Mouse (Mus musculus) forebrain, postnatal 0 days (tissue): ENCODE results near the gene Ccdc3. TPM values are rescaled to one million over a fixed set of nuclear protein-coding genes. Genes with fewer than 3 reads are reported as not detected.
A peak's percentile ranks its signal among the peaks of the same experiment; 100 is the strongest.

Experiments used
- ATAC-seq: fragments of 200-750 bp; cut with Nextera tagmentation; 2 replicates; pipeline ENCODE4 v1.8.0; 2017; ENCODE audit warnings: mild to moderate bottlenecking, moderate library complexity
- DNase-seq: peaks from one replicate; pipeline ENCODE4 v3.0.0-alpha.2; 2015
- H3K27ac ChIP-seq: fragments of 300-500 bp; sonication (generic); 2 replicates; pipeline ENCODE4 v1.5.1; 2014; ENCODE audit warnings: low read depth, mild to moderate bottlenecking, antibody characterized with exemption, low read length, moderate library complexity, mixed read lengths
- H3K27me3 ChIP-seq: fragments of 300-500 bp; sonication (generic); 2 replicates; pipeline ENCODE4 v1.6.1; 2014; ENCODE audit warnings: mild to moderate bottlenecking, low read length, mixed read lengths; ENCODE audit not compliant: insufficient read depth
- H3K36me3 ChIP-seq: fragments of 300-500 bp; sonication (generic); 2 replicates; pipeline ENCODE4 v1.6.1; 2014; ENCODE audit warnings: mild to moderate bottlenecking, moderate library complexity; ENCODE audit not compliant: insufficient read depth
- H3K4me1 ChIP-seq: fragments of 300-500 bp; sonication (generic); 2 replicates; pipeline ENCODE4 v1.6.1; 2014; ENCODE audit warnings: antibody characterized with exemption; ENCODE audit not compliant: insufficient read depth
- H3K4me2 ChIP-seq: fragments of 300-500 bp; sonication (generic); 2 replicates; pipeline ENCODE4 v1.6.1; 2014; ENCODE audit warnings: low read depth, mild to moderate bottlenecking, moderate library complexity
- H3K4me3 ChIP-seq: fragments of 300-500 bp; sonication (generic); 2 replicates; pipeline ENCODE4 v1.5.1; 2014; ENCODE audit warnings: low read depth, low read length, mixed read lengths
- H3K9ac ChIP-seq: fragments of 300-500 bp; sonication (generic); 2 replicates; pipeline ENCODE4 v1.6.1; 2014; ENCODE audit warnings: mild to moderate bottlenecking
- H3K9me3 ChIP-seq: fragments of 300-500 bp; sonication (generic); 2 replicates; pipeline ENCODE4 v1.6.1; 2016; ENCODE audit warnings: low read length
- CTCF ChIP-seq: sonication (generic); IDR thresholded peaks from 2 replicates; pipeline ENCODE4 v1.5.1; 2016; ENCODE audit warnings: antibody characterized with exemption, control low read depth, low read depth
- WGBS: fragments of 180-500 bp; shearing (Covaris S2); extraction: QIAGEN DNeasy Blood & Tissue Kit; methylation state at CpG from one replicate; pipeline ENCODE4 v1.1.7; 2014; 5-methylcytosine and 5-hydroxymethylcytosine counted together
- polyA plus RNA-seq: library from polyadenylated mRNA; unstranded; fragments of >200 nt; fragmentation: Nextera tagmentation; extraction: Ambion mirVana; gene quantifications from 2 replicates; pipeline ENCODE4 v1.2.1, GENCODE M21; 2015
- total RNA-seq: library from RNA; depleted of rRNA; stranded (reverse); fragments of >200 nt; gene quantifications from 2 replicates; pipeline ENCODE4 v1.2.3, GENCODE M21; 2014

Ccdc3 gene
- total and polyA plus RNA-seq, 2 experiments from 2014 or later: 4.7 to 9.2 TPM

DNA sequence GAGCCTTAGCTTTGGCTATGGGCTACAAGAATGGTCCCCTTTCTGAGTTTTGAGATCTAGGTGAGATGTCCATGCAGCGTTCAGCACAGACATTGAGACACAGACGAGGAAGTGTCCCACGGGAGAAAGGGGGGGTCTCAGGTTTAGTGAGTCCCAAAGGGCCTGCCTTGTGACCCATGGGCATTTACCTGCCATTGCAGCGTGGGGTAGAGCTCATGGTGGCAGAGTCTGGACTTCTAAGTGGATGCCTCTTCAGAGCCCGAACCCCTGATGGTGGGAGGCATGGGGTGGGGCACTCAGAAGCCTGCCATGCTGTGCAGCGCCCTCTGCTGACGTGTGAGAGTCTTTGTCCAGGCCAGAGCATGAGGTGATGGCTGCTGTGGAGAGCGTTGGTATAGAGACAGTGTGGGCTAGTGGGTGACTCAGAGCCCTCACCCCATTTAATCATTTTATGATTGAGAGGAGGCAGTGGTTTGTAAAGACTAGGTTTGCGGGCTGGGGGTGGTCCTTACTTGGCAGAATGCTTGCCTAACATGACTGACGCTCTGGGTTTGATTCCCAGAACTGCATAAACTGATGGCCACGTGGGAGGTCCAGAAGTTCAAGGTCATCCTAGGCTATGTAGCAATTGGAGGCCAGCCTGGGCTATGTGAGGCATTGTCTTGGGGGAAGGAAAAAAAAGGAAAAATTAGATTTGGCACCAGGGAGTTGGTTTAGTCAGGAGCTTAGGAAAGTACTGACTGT lies 23.6 kb downstream of the Ccdc3 start:
- Histone ChIP-seq H3K9me3 (no peaks in the 10 kb centered on the region), H3K4me1 (no peaks in the 10 kb centered on the region), H3K27ac (no peak overlapping the region), H3K36me3 (no peaks in the 10 kb centered on the region), H3K4me2 (no peak overlapping the region), H3K9ac (no peak overlapping the region), H3K4me3 (no peak overlapping the region), H3K27me3 (no peaks in the 10 kb centered on the region)
- DNase-seq (no peak), ATAC-seq (no peak; the same call in 1 of the 2 replicates)
- 73% methylated on average over 11 of the region's 11 CpGs for WGBS
- peak; percentile 25; the same call in 1 of the 2 replicates for TF ChIP-seq CTCF

DNA sequence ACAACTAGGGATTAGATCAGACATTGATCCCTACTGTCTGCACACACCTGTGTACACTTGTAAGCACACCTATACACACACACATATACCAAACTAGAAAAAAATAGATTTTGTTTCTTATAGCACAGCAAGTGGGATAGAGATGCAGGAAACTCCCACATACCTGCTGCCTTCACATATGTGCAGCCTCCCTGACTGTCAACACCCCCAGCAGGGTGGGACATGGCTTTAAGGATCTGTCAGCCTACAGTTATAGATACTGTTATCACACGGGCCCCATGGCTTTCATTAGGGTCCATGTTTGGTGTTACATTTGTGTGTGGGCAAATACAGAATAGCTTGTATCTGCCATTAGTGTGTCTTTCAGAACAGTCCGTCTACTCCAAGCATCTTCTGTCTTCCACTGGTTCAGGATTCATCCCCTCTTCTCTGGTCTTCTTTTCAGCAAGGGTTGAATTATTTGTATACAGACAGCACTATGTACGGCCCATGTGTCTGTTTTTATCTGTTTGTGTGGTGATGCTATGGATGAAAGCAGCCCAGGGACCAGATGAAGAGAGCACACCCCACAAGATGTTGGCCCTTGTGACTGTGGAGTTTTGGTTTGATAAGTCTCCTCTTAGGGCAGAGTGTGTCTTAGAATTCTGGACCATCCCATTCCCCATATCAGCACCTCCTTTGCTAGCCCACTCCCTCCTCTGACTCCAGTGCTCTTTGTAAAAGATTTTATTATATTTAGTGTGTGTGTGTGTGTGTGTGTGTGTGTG lies 24.5 kb downstream of the Ccdc3 start:
- DNase-seq (no peak), ATAC-seq (no peak)
- H3K27me3 ChIP-seq: no peaks in the 10 kb centered on the region
- no peak for TF ChIP-seq CTCF
- no peak overlapping the region for H3K27ac ChIP-seq
- H3K36me3 ChIP-seq: no peaks in the 10 kb centered on the region
- H3K4me1 ChIP-seq: no peaks in the 10 kb centered on the region
- no peak overlapping the region for H3K4me2 ChIP-seq
- H3K4me3 ChIP-seq: no peak overlapping the region
- 85% methylated on average over 3 of the region's 3 CpGs for WGBS
- H3K9me3 ChIP-seq: no peaks in the 10 kb centered on the region
- no peak overlapping the region for H3K9ac ChIP-seq

DNA sequence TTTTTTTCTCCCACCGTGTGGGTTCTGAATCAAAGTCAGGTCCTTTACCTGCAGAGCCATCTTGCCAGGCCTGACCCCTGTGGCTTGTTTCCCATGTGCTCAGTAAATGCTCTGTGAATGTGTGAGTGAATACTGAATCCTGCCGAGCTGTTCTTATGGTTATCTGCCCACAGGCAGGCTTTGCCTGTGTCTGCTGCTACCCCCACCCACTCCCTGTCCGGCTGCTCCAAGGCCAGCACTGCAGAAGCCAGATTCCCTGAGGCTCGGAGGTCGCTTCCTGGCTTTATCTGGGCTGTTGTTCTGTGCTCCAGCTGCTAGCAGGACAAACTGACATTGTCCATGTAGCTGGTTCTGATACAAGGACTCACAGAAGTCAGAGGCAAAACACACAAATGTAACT lies 25.2 kb downstream of the Ccdc3 start:
- Histone ChIP-seq H3K9ac (no peak overlapping the region), H3K27ac (no peak overlapping the region), H3K27me3 (no peaks in the 10 kb centered on the region), H3K4me1 (no peaks in the 10 kb centered on the region), H3K36me3 (no peaks in the 10 kb centered on the region), H3K4me3 (no peak overlapping the region), H3K9me3 (no peaks in the 10 kb centered on the region), H3K4me2 (no peak overlapping the region)
- DNase-seq: no peak
- no peak for ATAC-seq
- no peak for TF ChIP-seq CTCF
- WGBS: 64% methylated on average over 5 of the region's 5 CpGs

- Histone ChIP-seq H3K36me3 (no peaks in the 10 kb centered on the region), H3K4me1 (peaks cover 4% of the 10 kb centered on the region; the same call in 1 of the 2 replicates), H3K4me2 (no peak overlapping the region), H3K9me3 (no peaks in the 10 kb centered on the region), H3K9ac (no peak overlapping the region), H3K4me3 (no peak overlapping the region), H3K27ac (no peak overlapping the region), H3K27me3 (no peaks in the 10 kb centered on the region)
- WGBS: 77% methylated on average over 4 of the region's 4 CpGs
- ATAC-seq (no peak), DNase-seq (no peak)
- no peak for TF ChIP-seq CTCF
Measured at GRCm38 (mm10) chr2:5165941-5166361, 28.4 kb downstream of the Ccdc3 start.

DNA sequence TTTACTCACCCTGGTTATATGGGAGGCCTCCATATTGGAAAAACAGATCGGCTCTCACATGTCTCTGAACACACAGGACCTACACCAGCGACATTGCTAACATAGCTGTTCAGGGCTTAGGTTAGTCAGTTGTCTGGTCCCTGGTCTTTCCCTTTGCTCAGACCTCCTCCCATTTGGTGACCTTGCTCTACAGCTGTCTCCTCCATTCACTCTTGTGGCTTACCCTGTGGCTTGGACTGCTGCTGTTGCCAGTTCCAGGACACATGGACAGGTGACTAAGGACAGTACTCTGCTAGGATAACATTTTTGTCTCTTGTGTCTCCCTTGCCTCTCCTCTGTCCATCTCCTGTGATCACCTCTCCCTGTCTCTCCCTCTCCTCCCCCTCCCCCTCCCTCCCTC lies 29.2 kb downstream of the Ccdc3 start:
- no peak overlapping the region for H3K4me3 ChIP-seq

GRCm38 (mm10) chr2:5170815-5171214 lies 33.2 kb downstream of the Ccdc3 start:
- TF ChIP-seq CTCF: no peak
- H3K27me3 ChIP-seq: no peaks in the 10 kb centered on the region
- no peak overlapping the region for H3K9ac ChIP-seq
- ATAC-seq (peak; percentile 84), DNase-seq (peak; percentile 53)
- no peak overlapping the region for H3K4me3 ChIP-seq
- H3K9me3 ChIP-seq: no peaks in the 10 kb centered on the region
- H3K36me3 ChIP-seq: no peaks in the 10 kb centered on the region
- WGBS: 71% methylated on average over 4 of the region's 4 CpGs
- peak overlapping the region; percentile 77 for H3K27ac ChIP-seq
- peaks cover 4% of the 10 kb centered on the region; the same call in 1 of the 2 replicates for H3K4me1 ChIP-seq
- no peak overlapping the region for H3K4me2 ChIP-seq

More for the DNA sequence above, 29.2 kb downstream of the Ccdc3 start:
- Histone ChIP-seq H3K4me2 (no peak overlapping the region), H3K27ac (no peak overlapping the region), H3K4me1 (peaks cover 4% of the 10 kb centered on the region; the same call in 1 of the 2 replicates), H3K27me3 (no peaks in the 10 kb centered on the region), H3K9me3 (no peaks in the 10 kb centered on the region), H3K9ac (no peak overlapping the region), H3K36me3 (no peaks in the 10 kb centered on the region)
- no peak for TF ChIP-seq CTCF
- ATAC-seq (no peak), DNase-seq (no peak)
- 96% methylated on average over 2 of the region's 2 CpGs for WGBS
